Mouse (Mus musculus) mouse trophoblast stem cell (cell line): Measurements from ENCODE around the gene Gm11559.
"Not testable (repeated sequence)": the region's sequence is repeated elsewhere in the genome, so short reads cannot be mapped to it uniquely, and the experiment has no call there.

Experiments used
- in situ Hi-C, 2 experiments: fragments of 300-500 bp; cut with MseI, MboI; formaldehyde crosslinking; loops; 2 replicates in 1 of 2; 3 replicates in 1 of 2; pipeline ENCODE4 v1.15.1; 2025

Gene Gm11559

GRCm38 (mm10) chr11:99864176-99864575, at the start of gene Gm11559:
Gm11559 (plus strand) TSS chr11:99864476.
- in situ Hi-C loops = not testable (repeated sequence)

- in situ Hi-C loops = not testable (repeated sequence)
These were observed 48.7 kb upstream of the Gm11559 start, which contains the start of gene Gm11564 for GRCm38 (mm10) chr11:99815566-99815965. Gm11564 (minus strand) TSS chr11:99815666.

GRCm38 (mm10) chr11:99837966-99838365, 26.3 kb upstream of the Gm11559 start, which contains the start of gene 2300003K06Rik:
2300003K06Rik (minus strand) TSS chr11:99838066.
- in situ Hi-C loops = no loop called here

GRCm38 (mm10) chr11:99842185-99842584, 22.1 kb upstream of the Gm11559 start:
- in situ Hi-C loops = loop anchor here in 1 of 2 experiments (10.0 kb wide), 1 partner anchor 47 kb away; the partner anchor contains the start of genes Gm11569 and Gm11596

DNA sequence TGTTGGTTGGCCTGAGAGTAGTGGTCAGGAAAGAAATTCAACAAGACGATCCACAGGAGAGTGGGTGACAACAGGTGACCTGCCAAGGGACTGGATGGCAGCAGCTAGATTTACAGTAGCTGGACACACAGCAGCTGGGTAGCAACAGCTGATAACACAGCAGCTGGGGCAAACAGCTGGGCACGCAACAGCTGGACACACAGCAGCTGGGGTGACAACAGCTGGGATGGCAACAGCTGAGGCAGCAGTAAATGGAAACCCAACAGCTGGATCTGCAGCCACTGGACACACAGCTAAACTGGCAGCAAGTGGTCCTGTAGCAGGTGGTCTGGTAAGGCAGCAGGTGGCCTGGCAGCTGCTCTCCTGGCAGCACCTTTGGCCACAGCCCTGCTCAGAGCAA, 17.5 kb upstream of the Gm11559 start:
- in situ Hi-C loops = loop anchor here in 1 of 2 experiments (10.0 kb wide), 1 partner anchor 52 kb away; the partner anchor contains the start of genes Gm11569 and Gm11596

GRCm38 (mm10) chr11:99851508-99851907, 12.8 kb upstream of the Gm11559 start, which contains the start of gene Krtap4-16:
Krtap4-16 (minus strand) TSS chr11:99851608.
- in situ Hi-C loops = loop anchor here in 1 of 2 experiments (10.0 kb wide), 1 partner anchor 77 kb away; the partner anchor contains the start of gene Gm11595

DNA sequence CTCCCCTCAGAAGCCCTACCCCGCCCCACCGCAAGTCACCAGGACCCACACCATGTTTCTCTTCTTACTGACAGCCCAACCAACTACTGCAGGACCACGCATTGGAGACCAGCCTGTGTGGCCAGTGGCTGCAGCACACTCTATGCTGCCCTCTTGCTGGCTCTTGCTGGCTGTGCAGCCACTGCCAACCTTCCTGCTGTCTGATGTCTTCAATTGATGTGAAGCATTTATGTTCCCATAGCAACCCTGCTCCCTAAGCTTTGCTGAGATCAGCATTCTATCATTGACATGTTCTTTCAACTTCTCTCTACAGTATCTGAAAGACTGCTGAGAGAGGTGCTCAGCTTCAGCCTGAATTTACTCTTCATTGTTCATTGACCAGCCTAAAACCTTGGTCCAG, 10.2 kb upstream of the Gm11559 start:
- in situ Hi-C loops = loop anchor here in 1 of 2 experiments (10.0 kb wide), 1 partner anchor 79 kb away; the partner anchor contains the start of gene Gm11595

- in situ Hi-C loops = loop anchor here in 1 of 2 experiments (10.0 kb wide), 1 partner anchor 83 kb away; the partner anchor contains the start of gene Gm11595
These were observed 6.7 kb upstream of the Gm11559 start, which contains the start of gene Gm11568 for GRCm38 (mm10) chr11:99857617-99858016. Gm11568 (plus strand) TSS chr11:99857917.

GRCm38 (mm10) chr11:99858761-99859160, 5.5 kb upstream of the Gm11559 start:
- in situ Hi-C loops = loop anchor here in 1 of 2 experiments (10.0 kb wide), 1 partner anchor 84 kb away; the partner anchor contains the start of gene Gm11595

- in situ Hi-C loops = not testable (repeated sequence)
These were observed 8.8 kb downstream of the Gm11559 start, which contains the start of gene Krtap9-1 for GRCm38 (mm10) chr11:99873089-99873488. Krtap9-1 (plus strand) TSS chr11:99873389.

GRCm38 (mm10) chr11:99878887-99879286, 14.6 kb downstream of the Gm11559 start, which contains the start of gene Gm11567:
Gm11567 (plus strand) TSS chr11:99879187.
- in situ Hi-C loops = not testable (repeated sequence)

DNA sequence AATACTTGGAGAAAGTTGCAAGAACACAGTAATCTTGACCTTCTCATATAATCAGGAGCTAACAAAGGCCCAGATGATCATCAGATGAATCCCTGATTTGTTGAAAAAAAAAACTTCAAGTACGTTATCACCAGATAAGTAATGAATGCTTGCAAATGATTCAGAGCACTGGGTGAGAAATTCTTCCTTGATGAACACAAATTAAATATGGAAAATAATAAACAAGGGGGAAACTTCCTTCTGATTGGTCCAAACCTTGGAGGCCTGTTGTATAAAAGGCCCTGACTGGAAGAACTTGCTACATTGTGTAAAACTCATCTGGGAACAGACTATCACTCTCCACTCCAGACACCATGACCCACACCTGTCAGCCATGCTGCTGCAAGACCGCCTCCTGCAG, 43.3 kb downstream of the Gm11559 start, which contains the start of gene Krtap31-1:
Gene Krtap31-1, plus strand, starts transcription at position 301 of the 400 bp plus-strand sequence.
- in situ Hi-C loops = no loop called here

GRCm38 (mm10) chr11:99914451-99914850, 50.2 kb downstream of the Gm11559 start, which contains the start of gene Gm11565:
Gm11565 (plus strand) TSS chr11:99914751.
- in situ Hi-C loops = no loop called here
